Mouse (Mus musculus): ENCODE measurements at regions not wholly inside any gene's neighbourhood (a gene's known extent, or its start where the extent isn't known, plus 50 kb on each side); places are given as distances from the start of the nearest gene placed in this dataset.

DNA sequence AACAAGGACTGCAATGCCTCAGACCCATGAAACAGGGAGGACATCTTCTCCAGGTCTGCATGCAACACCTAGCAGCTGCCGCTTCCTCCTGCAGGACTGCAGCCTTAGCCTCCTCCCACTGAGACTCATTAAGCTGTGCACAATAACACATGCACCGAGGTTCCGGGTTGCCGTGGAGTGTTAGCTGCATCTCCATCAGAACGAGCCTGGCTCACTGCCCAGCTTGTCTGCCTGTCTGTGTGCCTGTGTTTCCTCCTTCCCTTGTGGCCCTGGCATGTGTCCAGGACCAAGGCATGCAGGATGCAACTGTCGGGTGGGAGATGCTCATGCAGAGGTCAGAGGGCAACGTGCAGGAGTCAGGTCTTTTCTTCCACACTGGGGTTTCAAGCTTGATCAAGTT is 131.4 kb upstream of the Zfp618 start:
- TF ChIP-seq CTCF (IDR thresholded peaks at IDR 0.05; ENCODE audit: control insufficient read depth, insufficient read depth, low read length): no peak
- TF ChIP-seq POLR2A (IDR thresholded peaks at IDR 0.05; ENCODE audit: borderline replicate concordance, control insufficient read depth, low read depth, low read length): no peak

Measured in bone marrow, adult 2 months (tissue).